Mouse (Mus musculus) kidney, adult 2 months (tissue): ENCODE measurements around the gene C130079G13Rik.

ENCODE experiments used
- CTCF ChIP-seq: fragments of 200-500 bp; conservative IDR thresholded peaks from 2 replicates; pipeline ENCODE4 v1.5.1; 2011; ENCODE audit warnings: low read depth, mild to moderate bottlenecking, control low read depth, low read length, moderate library complexity, mixed read lengths; ENCODE audit not compliant: insufficient read depth, insufficient read length
- POLR2A ChIP-seq: fragments of 200-500 bp; IDR thresholded peaks from one replicate; pipeline ENCODE4 v1.6.1; 2011; ENCODE audit warnings: low read depth, low read length, control low read depth

GRCm38 (mm10) chr3:59974591-59974990 is 49.6 kb downstream of the C130079G13Rik start:
- TF ChIP-seq CTCF (no peak), POLR2A (no peak)
